Mouse (Mus musculus) embryonic facial prominence, embryonic 11.5 days (tissue): ENCODE data around the gene Stx4a. TPM values are rescaled to one million over a fixed set of nuclear protein-coding genes. Genes with fewer than 3 reads are reported as not detected.

Experiments
- ATAC-seq: fragments of 200-750 bp; cut with Nextera tagmentation; replicated peaks from 2 replicates; pipeline ENCODE4 v1.8.0; 2017; ENCODE audit warnings: low read depth; ENCODE audit not compliant: insufficient number of reproducible peaks, low FRiP score, low TSS enrichment
- DNase-seq: peaks from one replicate; pipeline ENCODE4 v3.0.0-alpha.2; 2015; ENCODE audit warnings: low spot score
- H3K27ac ChIP-seq: fragments of 300-500 bp; sonication (generic); replicated peaks from 2 replicates; pipeline ENCODE4 v1.5.1; 2014; ENCODE audit warnings: mild to moderate bottlenecking, low read depth, low read length, control low read depth
- H3K27me3 ChIP-seq: fragments of 300-500 bp; sonication (generic); 2 replicates; pipeline ENCODE4 v1.6.1; 2014; ENCODE audit warnings: mild to moderate bottlenecking, low read length, moderate library complexity, mixed read lengths; ENCODE audit not compliant: control insufficient read depth, insufficient read depth
- H3K36me3 ChIP-seq: fragments of 300-500 bp; sonication (generic); replicated peaks from 2 replicates; pipeline ENCODE4 v1.6.1; 2014; ENCODE audit warnings: low read depth, mild to moderate bottlenecking, low read length, moderate library complexity, mixed read lengths; ENCODE audit not compliant: control insufficient read depth, insufficient read depth
- H3K4me1 ChIP-seq: fragments of 300-500 bp; sonication (generic); 2 replicates; pipeline ENCODE4 v1.6.1; 2014; ENCODE audit warnings: low read length, mixed read lengths; ENCODE audit not compliant: control insufficient read depth, insufficient read depth
- H3K4me2 ChIP-seq: fragments of 300-500 bp; sonication (generic); 2 replicates; pipeline ENCODE4 v1.6.1; 2014; ENCODE audit warnings: low read depth, mild to moderate bottlenecking, control low read depth, low read length, moderate library complexity
- H3K4me3 ChIP-seq: fragments of 300-500 bp; sonication (generic); 2 replicates; pipeline ENCODE4 v1.5.1; 2014; ENCODE audit warnings: low read depth, low read length, control low read depth
- H3K9ac ChIP-seq: fragments of 300-500 bp; sonication (generic); replicated peaks from 2 replicates; pipeline ENCODE4 v1.6.1; 2014; ENCODE audit warnings: mild to moderate bottlenecking, control low read depth, low read length
- H3K9me3 ChIP-seq: fragments of 300-500 bp; sonication (generic); replicated peaks from 2 replicates; pipeline ENCODE4 v1.6.1; 2016; ENCODE audit warnings: mild to moderate bottlenecking, low read length, inconsistent platforms, mixed read lengths; ENCODE audit not compliant: control insufficient read depth
- WGBS: fragments of 180-500 bp; shearing (Covaris S2); extraction: QIAGEN DNeasy Blood & Tissue Kit; methylation state at CpG from one replicate; pipeline ENCODE4 v1.1.7; 2014; 5-methylcytosine and 5-hydroxymethylcytosine counted together
- polyA plus RNA-seq: library from polyadenylated mRNA; unstranded; fragments of >200 nt; fragmentation: Nextera tagmentation; extraction: Ambion mirVana; gene quantifications from 2 replicates; pipeline ENCODE4 v1.2.1, GENCODE M21; 2014

Stx4a gene
- polyA plus RNA-seq, 1 experiment from 2014 or later: 14.3 TPM

DNA sequence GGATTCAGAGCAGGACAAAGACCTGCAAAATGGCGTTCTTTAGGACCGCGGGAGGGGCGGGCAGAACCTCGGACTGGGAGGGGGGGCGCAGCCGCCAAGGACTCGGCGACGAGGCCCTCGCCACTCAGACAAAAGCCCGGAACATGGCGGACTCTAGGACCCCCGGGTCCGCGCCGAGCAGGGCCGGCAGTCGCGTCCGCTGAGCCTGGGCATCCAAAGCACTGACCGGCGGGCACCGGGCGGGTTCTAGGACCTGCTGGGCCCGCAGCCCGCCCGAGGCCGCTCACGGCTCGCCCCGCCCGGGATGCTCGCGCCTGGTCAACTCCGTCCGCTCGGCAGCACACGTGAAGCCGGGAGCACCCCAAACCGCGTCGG is 51.5 kb downstream of the Stx4a start:
- Histone ChIP-seq H3K27ac (peak overlapping the region; percentile 96), H3K36me3 (peaks cover 19% of the 10 kb centered on the region), H3K9me3 (no peaks in the 10 kb centered on the region), H3K9ac (peak overlapping the region; percentile 99), H3K27me3 (no peaks in the 10 kb centered on the region), H3K4me1 (no peaks in the 10 kb centered on the region), H3K4me2 (peak overlapping the region; percentile 70), H3K4me3 (peak overlapping the region; percentile 93)
- WGBS: 0% methylated on average over 43 of the region's 43 CpGs
- ATAC-seq (peak; percentile 96), DNase-seq (peak; percentile 99)

DNA sequence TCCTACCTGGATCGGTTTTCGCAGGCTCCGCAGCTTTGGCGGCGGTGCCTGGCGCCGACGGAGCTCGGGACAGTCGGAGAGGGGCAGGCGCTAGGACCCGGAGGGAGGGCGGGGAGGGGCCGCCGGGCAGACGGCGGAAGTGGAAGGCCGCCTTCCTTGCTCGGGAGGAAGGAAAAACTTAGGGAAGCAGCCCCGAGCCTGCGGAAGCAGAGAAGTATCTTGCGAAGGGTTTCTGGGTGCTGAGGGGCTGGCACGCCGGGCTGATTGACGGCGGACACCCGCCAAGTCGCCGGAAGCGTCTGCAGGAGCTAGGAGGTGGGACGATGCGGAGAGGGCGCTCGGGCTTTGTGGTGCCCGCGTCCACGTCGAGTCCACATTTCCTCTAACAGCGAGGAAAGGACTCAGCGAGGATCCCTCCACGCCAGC is 52.0 kb downstream of the Stx4a start, which contains the start of gene Zfp646:
Gene Zfp646, plus strand, starts transcription at position 181 of the 426 bp plus-strand sequence.
- ATAC-seq (peak; percentile 87), DNase-seq (peak; percentile 92)
- Histone ChIP-seq H3K27me3 (no peaks in the 10 kb centered on the region), H3K36me3 (peaks cover 22% of the 10 kb centered on the region), H3K9me3 (no peaks in the 10 kb centered on the region), H3K9ac (peak within 1 kb of the TSS; percentile 99), H3K4me2 (peak within 1 kb of the TSS; percentile 70), H3K4me3 (peak within 1 kb of the TSS; percentile 93), H3K27ac (peak within 1 kb of the TSS; percentile 96), H3K4me1 (no peaks in the 10 kb centered on the region)
- 0% methylated on average over 41 of the region's 41 CpGs for WGBS

DNA sequence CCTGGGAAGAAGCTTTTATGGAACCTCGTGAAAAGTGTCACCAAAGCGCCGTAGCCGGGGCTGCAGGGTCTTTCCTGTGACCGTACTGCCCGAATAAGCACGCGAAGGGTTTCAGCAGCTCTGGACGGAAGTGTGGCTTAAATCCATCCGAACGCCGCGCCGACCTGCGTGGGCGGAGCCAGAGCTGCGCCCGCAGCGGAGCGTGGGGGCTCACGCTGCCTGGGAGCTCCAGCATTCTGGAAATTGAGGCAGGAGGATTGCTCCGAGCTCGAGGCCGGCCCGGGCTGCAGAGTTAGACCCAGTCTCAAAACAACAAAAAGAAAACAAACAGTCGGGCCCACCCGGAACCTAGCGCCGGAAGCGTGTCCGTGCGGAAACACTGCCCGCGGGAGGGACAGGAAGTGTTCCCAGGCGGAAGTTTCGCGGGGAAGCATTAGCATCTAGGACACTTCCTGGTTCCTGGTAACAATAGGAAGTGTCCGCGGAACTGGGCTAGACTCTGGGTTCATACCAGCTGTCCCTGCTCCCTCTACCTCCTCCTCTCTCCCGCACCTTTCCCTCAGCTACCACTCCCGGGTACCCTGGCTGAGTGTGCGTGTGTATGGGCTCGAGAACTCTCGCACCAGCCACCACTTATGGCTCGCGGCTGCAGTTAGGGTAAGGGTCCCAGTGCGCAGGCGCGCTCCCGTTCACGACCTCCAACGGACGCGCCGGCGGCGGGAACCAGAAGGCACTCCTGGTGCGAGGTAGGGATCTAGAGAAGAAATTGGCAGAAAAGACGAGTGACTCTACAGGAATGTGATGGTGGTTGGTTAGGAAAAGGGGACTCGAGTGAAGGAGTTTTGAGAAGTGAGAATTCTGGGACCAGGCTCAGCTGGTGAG is 52.6 kb downstream of the Stx4a start, which contains the start of gene Zfp668:
Gene Zfp668, minus strand, starts transcription at position 362 of the 882 bp plus-strand sequence.
- under 1% methylated on average over 60 of the region's 60 CpGs for WGBS
- Histone ChIP-seq H3K9me3 (no peaks in the 10 kb centered on the region), H3K4me3 (peak within 1 kb of the TSS; percentile 93), H3K36me3 (peaks cover 28% of the 10 kb centered on the region), H3K4me2 (peak within 1 kb of the TSS; percentile 70), H3K9ac (peak within 1 kb of the TSS; percentile 99), H3K4me1 (no peaks in the 10 kb centered on the region), H3K27me3 (no peaks in the 10 kb centered on the region), H3K27ac (peak within 1 kb of the TSS; percentile 96)
- ATAC-seq (peak; percentile 53), DNase-seq (peak; percentile 97)

DNA sequence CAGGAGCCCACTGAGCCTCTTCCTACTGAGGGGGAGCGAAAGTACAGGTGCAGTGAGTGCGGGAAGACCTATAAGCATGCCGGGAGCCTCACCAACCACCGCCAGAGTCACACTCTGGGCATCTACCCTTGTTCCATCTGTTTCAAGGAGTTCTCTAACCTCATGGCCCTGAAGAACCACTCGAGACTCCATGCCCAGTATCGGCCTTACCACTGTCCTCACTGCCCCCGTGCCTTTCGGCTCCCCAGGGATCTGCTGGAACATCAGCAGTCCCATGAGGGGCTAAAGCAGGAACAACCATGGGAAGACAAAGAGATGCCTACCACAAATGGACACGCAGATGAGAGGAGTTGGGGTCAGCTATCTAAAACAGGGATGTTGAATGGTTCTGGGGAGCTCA is 55.2 kb downstream of the Stx4a start:
- Histone ChIP-seq H3K36me3 (peaks cover 41% of the 10 kb centered on the region), H3K27me3 (no peaks in the 10 kb centered on the region), H3K4me3 (no peak overlapping the region), H3K4me2 (no peak overlapping the region), H3K9me3 (no peaks in the 10 kb centered on the region), H3K27ac (no peak overlapping the region), H3K4me1 (no peaks in the 10 kb centered on the region), H3K9ac (no peak overlapping the region)
- WGBS: 98% methylated on average over 9 of the region's 9 CpGs
- no peak for ATAC-seq
- DNase-seq: no peak

DNA sequence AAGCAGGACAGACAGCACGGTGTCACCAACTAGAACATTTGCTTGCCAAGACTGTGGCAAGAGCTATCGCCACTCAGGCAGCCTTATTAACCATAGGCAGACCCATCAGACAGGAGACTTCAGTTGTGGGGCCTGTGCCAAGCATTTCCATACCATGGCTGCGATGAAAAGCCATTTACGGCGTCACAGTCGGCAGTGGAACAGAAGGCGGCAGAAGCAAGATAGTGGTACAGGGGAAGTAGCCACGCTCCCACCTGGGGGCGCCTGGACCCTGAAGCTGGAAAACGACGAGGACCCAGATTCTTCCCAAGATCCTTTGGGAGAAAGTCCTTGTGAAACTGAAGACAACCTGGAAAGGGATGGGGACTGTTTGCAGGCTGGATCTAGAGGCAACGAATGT is 56.3 kb downstream of the Stx4a start:
- Histone ChIP-seq H3K4me1 (no peaks in the 10 kb centered on the region), H3K9ac (no peak overlapping the region), H3K4me3 (no peak overlapping the region), H3K27me3 (no peaks in the 10 kb centered on the region), H3K4me2 (no peak overlapping the region), H3K9me3 (no peaks in the 10 kb centered on the region), H3K27ac (no peak overlapping the region), H3K36me3 (peaks cover 44% of the 10 kb centered on the region)
- ATAC-seq: no peak
- WGBS: 83% methylated on average over 12 of the region's 12 CpGs
- no peak for DNase-seq

DNA sequence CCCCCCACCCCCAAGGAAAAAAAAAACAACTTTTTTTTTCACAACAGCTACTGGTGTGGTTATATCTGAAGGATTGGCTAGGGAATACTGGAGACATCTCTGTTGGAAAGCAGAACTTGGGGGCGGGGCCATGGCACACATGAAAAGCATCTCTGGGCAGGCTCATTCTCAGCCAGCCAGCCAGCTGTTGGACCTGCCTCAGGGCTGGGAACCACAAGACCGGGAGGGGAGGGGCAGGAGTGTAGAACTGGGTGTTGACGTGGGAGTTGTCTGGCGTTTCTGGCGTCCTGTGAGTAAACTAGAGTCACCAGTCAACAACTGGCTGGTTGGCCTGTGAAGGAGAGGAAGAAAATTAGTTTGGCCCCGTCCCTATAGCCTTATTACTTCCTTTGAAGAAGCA is 61.9 kb downstream of the Stx4a start:
- Histone ChIP-seq H3K27me3 (no peaks in the 10 kb centered on the region), H3K4me3 (no peak overlapping the region), H3K4me2 (no peak overlapping the region), H3K4me1 (no peaks in the 10 kb centered on the region), H3K9me3 (no peaks in the 10 kb centered on the region), H3K9ac (no peak overlapping the region), H3K36me3 (peaks cover 31% of the 10 kb centered on the region), H3K27ac (no peak overlapping the region)
- ATAC-seq (no peak), DNase-seq (no peak)
- WGBS: 64% methylated on average over 6 of the region's 6 CpGs

DNA sequence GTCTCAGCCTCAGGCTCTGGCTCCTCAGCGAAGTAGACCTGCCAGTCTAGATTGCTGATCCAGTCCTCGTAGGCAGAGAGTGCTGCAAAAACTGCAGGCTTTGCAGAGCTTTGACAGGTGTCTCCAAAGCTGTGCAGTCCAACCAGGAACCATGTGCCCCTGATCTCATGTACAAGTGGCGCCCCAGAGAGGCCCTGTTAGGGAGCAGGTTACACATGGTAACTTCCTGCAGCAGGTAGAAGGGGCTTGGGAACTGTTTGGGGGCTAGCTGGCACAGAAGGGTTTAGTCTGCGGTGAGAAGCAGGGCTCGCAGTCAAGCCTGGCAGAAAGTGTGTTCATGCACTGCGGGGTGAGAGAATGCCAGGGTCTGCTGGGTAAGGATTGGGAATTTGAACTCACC is 62.5 kb downstream of the Stx4a start:
- Histone ChIP-seq H3K9me3 (no peaks in the 10 kb centered on the region), H3K9ac (no peak overlapping the region), H3K27ac (no peak overlapping the region), H3K4me2 (no peak overlapping the region), H3K27me3 (no peaks in the 10 kb centered on the region), H3K4me3 (no peak overlapping the region), H3K4me1 (no peaks in the 10 kb centered on the region), H3K36me3 (peaks cover 25% of the 10 kb centered on the region)
- WGBS: 91% methylated on average over 6 of the region's 6 CpGs
- ATAC-seq: no peak
- no peak for DNase-seq

DNA sequence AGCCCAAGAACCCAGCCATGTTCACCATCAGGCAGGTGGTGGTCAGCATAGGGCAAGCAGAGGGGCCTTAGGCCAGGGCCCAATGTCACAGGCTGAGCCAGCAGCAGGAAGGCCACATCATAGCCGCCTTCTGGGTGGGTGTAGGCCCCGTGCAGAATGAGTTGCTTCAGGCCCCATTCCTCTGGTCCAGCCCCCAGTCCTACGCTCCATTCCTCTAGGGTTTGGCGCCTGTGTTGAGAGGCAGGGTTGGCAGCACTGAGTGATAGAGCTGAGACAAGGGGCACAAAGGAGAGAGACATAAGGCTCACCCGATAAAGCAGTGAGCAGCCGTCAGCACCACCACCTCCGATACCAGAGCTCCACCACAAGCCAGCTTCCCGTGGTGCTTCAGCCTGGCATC is 63.1 kb downstream of the Stx4a start:
- Histone ChIP-seq H3K4me3 (no peak overlapping the region), H3K4me1 (no peaks in the 10 kb centered on the region), H3K27ac (no peak overlapping the region), H3K9me3 (no peaks in the 10 kb centered on the region), H3K4me2 (no peak overlapping the region), H3K36me3 (peaks cover 19% of the 10 kb centered on the region), H3K27me3 (no peaks in the 10 kb centered on the region), H3K9ac (no peak overlapping the region)
- ATAC-seq (no peak), DNase-seq (no peak)
- WGBS: 83% methylated on average over 8 of the region's 8 CpGs
